Mouse (Mus musculus) common myeloid progenitor, adult 5-6 weeks (primary cell): ENCODE measurements at regions not wholly inside any gene's neighbourhood (a gene's known extent, or its start where the extent isn't known, plus 50 kb on each side); places are given as distances from the start of the nearest gene placed in this dataset.

ENCODE experiments used
- ATAC-seq: replicated peaks from 2 replicates; pipeline ENCODE4 v1.8.0; 2016; ENCODE audit warnings: low read depth, mild to moderate bottlenecking, moderate TSS enrichment, inconsistent platforms; ENCODE audit not compliant: poor library complexity, severe bottlenecking

GRCm38 (mm10) chr8:116164190-116164988 is 340.4 kb upstream of the Dynlrb2 start:
- ATAC-seq, result no peak

- no peak for ATAC-seq
Measured at GRCm38 (mm10) chr8:116160932-116161331, 343.8 kb upstream of the Dynlrb2 start.

- ATAC-seq, result peak; percentile 85
Measured at GRCm38 (mm10) chr8:116143687-116144573, 360.8 kb upstream of the Dynlrb2 start.

GRCm38 (mm10) chr8:116141363-116141762 is 363.4 kb upstream of the Dynlrb2 start:
- no peak for ATAC-seq

GRCm38 (mm10) chr8:116139934-116140333 is 364.8 kb upstream of the Dynlrb2 start:
- no peak for ATAC-seq

- no peak for ATAC-seq
Measured at GRCm38 (mm10) chr8:116137765-116138164, 367.0 kb upstream of the Dynlrb2 start.

GRCm38 (mm10) chr8:116133503-116133902 is 371.3 kb upstream of the Dynlrb2 start:
- ATAC-seq, result no peak

GRCm38 (mm10) chr8:116133084-116133483 is 371.7 kb upstream of the Dynlrb2 start:
- ATAC-seq, result no peak

GRCm38 (mm10) chr8:116120067-116120466 is 384.7 kb upstream of the Dynlrb2 start:
- ATAC-seq, result no peak

GRCm38 (mm10) chr8:116117919-116118318 is 386.9 kb upstream of the Dynlrb2 start:
- no peak for ATAC-seq

- ATAC-seq, result no peak
Measured at GRCm38 (mm10) chr8:116116625-116117024, 388.1 kb upstream of the Dynlrb2 start.

- no peak for ATAC-seq
Measured at GRCm38 (mm10) chr8:116115811-116116372, 388.9 kb upstream of the Dynlrb2 start.

- ATAC-seq, result no peak
Measured at GRCm38 (mm10) chr8:116114978-116115377, 389.8 kb upstream of the Dynlrb2 start.

GRCm38 (mm10) chr8:116114502-116114901 is 390.3 kb upstream of the Dynlrb2 start:
- ATAC-seq, result no peak

- no peak for ATAC-seq
Measured at GRCm38 (mm10) chr8:116111168-116111567, 393.6 kb upstream of the Dynlrb2 start.

GRCm38 (mm10) chr8:116096666-116097065 is 389.1 kb upstream of the Maf start:
- no peak for ATAC-seq

- ATAC-seq, result no peak
Measured at GRCm38 (mm10) chr8:116083156-116083555, 375.6 kb upstream of the Maf start.

- no peak for ATAC-seq
Measured at GRCm38 (mm10) chr8:116078849-116079407, 371.3 kb upstream of the Maf start.

GRCm38 (mm10) chr8:116071497-116071896 is 363.9 kb upstream of the Maf start:
- ATAC-seq, result no peak

GRCm38 (mm10) chr8:116069538-116069937 is 361.9 kb upstream of the Maf start:
- 0 out of 2 replicates have a peak, but pooled peaks have one; percentile 22 for ATAC-seq
